Mouse (Mus musculus) megakaryocyte progenitor cell, adult 5-6 weeks (primary cell): ENCODE data around the gene Btbd18. TPM values are rescaled to one million over a fixed set of nuclear protein-coding genes. Genes with fewer than 3 reads are reported as not detected.

Source experiments
- ATAC-seq: replicated peaks from 2 replicates; pipeline ENCODE4 v1.8.0; 2016; ENCODE audit warnings: mild to moderate bottlenecking, moderate TSS enrichment, inconsistent platforms; ENCODE audit not compliant: poor library complexity
- total RNA-seq, 2 experiments: library from RNA; stranded (forward) in 1 of 2; stranded (reverse) in 1 of 2; fragments of 157-497, 149-512 nt in 1 of 2; fragments of 200-1000 nt in 1 of 2; gene quantifications; 2 replicates each; pipeline versions ENCODE4 v1.2.3 to v1.2.4; 2015 to 2017

Btbd18 gene
- total RNA-seq, 2 experiments from 2014 or later, result not detected

- no peak for ATAC-seq
These were observed 36.3 kb downstream of the Btbd18 start for GRCm38 (mm10) chr2:84695007-84695695.

- peak; percentile 58; the same call in 1 of the 2 replicates for ATAC-seq
These were observed 44.6 kb downstream of the Btbd18 start for GRCm38 (mm10) chr2:84703497-84703896.

GRCm38 (mm10) chr2:84704329-84704728, 45.5 kb downstream of the Btbd18 start:
- no peak for ATAC-seq

- peak; percentile 64 for ATAC-seq
These were observed 46.4 kb downstream of the Btbd18 start for GRCm38 (mm10) chr2:84705295-84705694.

- no peak for ATAC-seq
These were observed 48.6 kb downstream of the Btbd18 start for GRCm38 (mm10) chr2:84707523-84707922.

- ATAC-seq, result no peak
These were observed 53.0 kb downstream of the Btbd18 start for GRCm38 (mm10) chr2:84711898-84712297.

- ATAC-seq, result no peak
These were observed 55.5 kb downstream of the Btbd18 start for GRCm38 (mm10) chr2:84714422-84714810.

- peak; percentile 80 for ATAC-seq
These were observed 56.1 kb downstream of the Btbd18 start, which contains the start of gene Zdhhc5 for GRCm38 (mm10) chr2:84714811-84715561. Gene Zdhhc5, minus strand, starts transcription at chr2:84715180.

- ATAC-seq, result peak; percentile 82
These were observed 56.9 kb downstream of the Btbd18 start for GRCm38 (mm10) chr2:84715562-84716361.

GRCm38 (mm10) chr2:84716423-84717355, 57.8 kb downstream of the Btbd18 start:
- ATAC-seq, result no peak

- no peak for ATAC-seq
These were observed 58.5 kb downstream of the Btbd18 start for GRCm38 (mm10) chr2:84717357-84717756.

Other genes starting within 250 kb of the Btbd18 start
- 11.1 and 17.5 TPM in 2 replicates for gene Calcrl, start 233.7 kb upstream of the Btbd18 start, total RNA-seq (2015)
- 41.4 and 51.3 TPM in 2 replicates for gene Calcrl, start 233.7 kb upstream of the Btbd18 start, total RNA-seq (2017)
- gene Tfpi, start 182.3 kb upstream of the Btbd18 start, total RNA-seq (2015), result 68.1 and 70.0 TPM in 2 replicates
- gene Tfpi, start 182.3 kb upstream of the Btbd18 start, total RNA-seq (2017), result 56.1 and 62.7 TPM in 2 replicates
- 21.2 and 26.8 TPM in 2 replicates for gene Ctnnd1, start 8.3 kb upstream of the Btbd18 start, total RNA-seq (2015)
- 18.4 and 27.5 TPM in 2 replicates for gene Ctnnd1, start 8.3 kb upstream of the Btbd18 start, total RNA-seq (2017)
- gene Selenoh, start 11.7 kb downstream of the Btbd18 start, total RNA-seq (2015), result 251 and 263 TPM in 2 replicates
- 122 and 127 TPM in 2 replicates for gene Selenoh, start 11.7 kb downstream of the Btbd18 start, total RNA-seq (2017)
- not detected in 2 replicates for gene Gm28635, start 19.0 kb downstream of the Btbd18 start, total RNA-seq (2015)
- 0.44 TPM in 1 of 2 replicates, not detected in the other for gene Gm28635, start 19.0 kb downstream of the Btbd18 start, total RNA-seq (2017)
- 30.8 and 40.2 TPM in 2 replicates for gene Med19, start 19.3 kb downstream of the Btbd18 start, total RNA-seq (2015)
- gene Med19, start 19.3 kb downstream of the Btbd18 start, total RNA-seq (2017), result 21.4 and 26.4 TPM in 2 replicates
- gene Tmx2, start 20.1 kb downstream of the Btbd18 start, total RNA-seq (2015), result 75.6 and 78.6 TPM in 2 replicates
- 48.1 and 51.0 TPM in 2 replicates for gene Tmx2, start 20.1 kb downstream of the Btbd18 start, total RNA-seq (2017)
- gene Zdhhc5, start 56.1 kb downstream of the Btbd18 start, total RNA-seq (2015), result 44.0 and 46.1 TPM in 2 replicates
- 29.1 and 30.6 TPM in 2 replicates for gene Zdhhc5, start 56.1 kb downstream of the Btbd18 start, total RNA-seq (2017)
- gene Clp1, start 68.3 kb downstream of the Btbd18 start, total RNA-seq (2015), result 42.5 and 44.7 TPM in 2 replicates
- 37.3 and 43.5 TPM in 2 replicates for gene Clp1, start 68.3 kb downstream of the Btbd18 start, total RNA-seq (2017)
- 0.07 and 0.12 TPM in 2 replicates for gene Ypel4, start 75.0 kb downstream of the Btbd18 start, total RNA-seq (2015)
- gene Ypel4, start 75.0 kb downstream of the Btbd18 start, total RNA-seq (2017), result 0.27 TPM in 1 of 2 replicates, not detected in the other
- gene Gm19426, start 84.6 kb downstream of the Btbd18 start, total RNA-seq (2015), result 0.39 TPM in 1 of 2 replicates, not detected in the other
- not detected in 2 replicates for gene Gm19426, start 84.6 kb downstream of the Btbd18 start, total RNA-seq (2017)
- 0.22 TPM in 1 of 2 replicates, not detected in the other for gene Serping1, start 116.4 kb downstream of the Btbd18 start, total RNA-seq (2015)
- not detected in 2 replicates for gene Serping1, start 116.4 kb downstream of the Btbd18 start, total RNA-seq (2017)
- 9.6 and 11.2 TPM in 2 replicates for gene Ube2l6, start 139.7 kb downstream of the Btbd18 start, total RNA-seq (2015)
- 8.5 and 12.7 TPM in 2 replicates for gene Ube2l6, start 139.7 kb downstream of the Btbd18 start, total RNA-seq (2017)
- not detected in 2 replicates for gene Smtnl1, start 163.6 kb downstream of the Btbd18 start, total RNA-seq (2015)
- gene Smtnl1, start 163.6 kb downstream of the Btbd18 start, total RNA-seq (2017), result 0.24 TPM in 1 of 2 replicates, not detected in the other
- 40.2 and 55.6 TPM in 2 replicates for gene Timm10, start 167.9 kb downstream of the Btbd18 start, total RNA-seq (2015)
- 39.6 and 46.2 TPM in 2 replicates for gene Timm10, start 167.9 kb downstream of the Btbd18 start, total RNA-seq (2017)
- gene Slc43a1, start 179.8 kb downstream of the Btbd18 start, total RNA-seq (2015), result 25.7 and 33.4 TPM in 2 replicates
- 14.2 and 15.0 TPM in 2 replicates for gene Slc43a1, start 179.8 kb downstream of the Btbd18 start, total RNA-seq (2017)
- gene Rtn4rl2, start 227.6 kb downstream of the Btbd18 start, total RNA-seq (2015), result not detected in 2 replicates
- gene Rtn4rl2, start 227.6 kb downstream of the Btbd18 start, total RNA-seq (2017), result not detected in 2 replicates